Mouse (Mus musculus): ENCODE measurements at regions not wholly inside any gene's neighbourhood (a gene's known extent, or its start where the extent isn't known, plus 50 kb on each side); places are given as distances from the start of the nearest gene placed in this dataset.

DNA sequence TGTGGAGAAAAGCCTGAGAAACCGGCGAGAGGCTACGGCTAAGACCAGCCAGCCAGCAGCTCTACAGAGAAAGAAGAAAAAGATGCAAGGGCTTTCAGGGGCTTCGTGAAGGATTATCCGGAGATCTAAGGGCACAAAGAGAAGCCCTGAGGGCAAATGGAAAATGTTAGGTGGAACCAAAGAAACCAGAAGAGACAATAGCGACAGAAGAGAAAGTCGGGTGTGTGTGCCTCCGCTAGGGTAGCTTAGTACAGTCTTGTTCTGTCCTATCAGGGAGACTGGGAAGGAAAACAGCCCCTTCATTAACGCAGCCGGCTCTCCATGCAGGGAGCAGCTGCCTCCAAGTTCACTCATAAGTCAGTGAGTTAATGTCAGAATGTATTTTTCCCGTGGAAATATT is 255.1 kb downstream of the Epha4 start:
- 91% methylated on average over 11 of the region's 11 CpGs for WGBS
- no peak for TF ChIP-seq POLR2A (IDR thresholded peaks at IDR 0.05; ENCODE audit: low read depth, low read length)
- TF ChIP-seq CTCF (IDR thresholded peaks at IDR 0.05; ENCODE audit: extremely low read depth, insufficient read depth, insufficient read length, insufficient replicate concordance): no peak
- Histone ChIP-seq H3K4me1 (ENCODE audit: control insufficient read depth, insufficient read depth, insufficient read length) (no peaks in the 10 kb centered on the region), H3K27ac (ENCODE audit: insufficient read depth, low read length) (no peak overlapping the region), H3K4me3 (ENCODE audit: extremely low read depth, insufficient read depth, insufficient read length) (no peak overlapping the region), H3K27me3 (ENCODE audit: control insufficient read depth, insufficient read depth, low read length) (no peaks in the 10 kb centered on the region), H3K36me3 (ENCODE audit: control insufficient read depth, insufficient read depth, low read length) (no peaks in the 10 kb centered on the region)
- no peak for DNase-seq (ENCODE audit: low read depth in 1 of 2, low spot score in 2 of 2)

DNA sequence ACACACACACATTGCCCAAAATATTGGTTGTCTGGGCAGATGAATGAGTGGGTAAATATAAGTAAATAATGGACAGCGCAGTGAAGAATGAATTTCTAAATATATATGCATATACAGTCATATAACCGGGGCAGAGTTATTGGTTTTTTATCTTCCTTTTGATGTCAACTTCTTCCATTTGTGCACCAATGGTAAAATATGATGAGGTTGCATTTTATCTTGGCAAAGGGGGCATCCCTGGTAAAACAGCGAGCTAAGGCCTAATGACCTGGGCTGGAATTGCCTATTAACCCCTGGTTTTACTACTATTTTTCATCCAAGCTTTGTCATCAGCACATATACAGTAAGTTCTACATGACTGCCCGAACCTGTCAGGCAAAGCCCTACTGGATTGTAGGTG is 253.2 kb downstream of the Epha4 start:
- H3K4me3 ChIP-seq (ENCODE audit: extremely low read depth, insufficient read depth, insufficient read length): no peak overlapping the region
- no peak for TF ChIP-seq CTCF (IDR thresholded peaks at IDR 0.05; ENCODE audit: extremely low read depth, insufficient read depth, insufficient read length, insufficient replicate concordance)
- no peak for TF ChIP-seq POLR2A (IDR thresholded peaks at IDR 0.05; ENCODE audit: low read depth, low read length)
- DNase-seq (ENCODE audit: low read depth in 1 of 2, low spot score in 2 of 2): no peak
- H3K36me3 ChIP-seq (ENCODE audit: control insufficient read depth, insufficient read depth, low read length): no peaks in the 10 kb centered on the region
- no peak overlapping the region for H3K27ac ChIP-seq (ENCODE audit: insufficient read depth, low read length)
- H3K27me3 ChIP-seq (ENCODE audit: control insufficient read depth, insufficient read depth, low read length): no peaks in the 10 kb centered on the region
- H3K4me1 ChIP-seq (ENCODE audit: control insufficient read depth, insufficient read depth, insufficient read length): no peaks in the 10 kb centered on the region
- WGBS: 90% methylated on average over 4 of the region's 4 CpGs

DNA sequence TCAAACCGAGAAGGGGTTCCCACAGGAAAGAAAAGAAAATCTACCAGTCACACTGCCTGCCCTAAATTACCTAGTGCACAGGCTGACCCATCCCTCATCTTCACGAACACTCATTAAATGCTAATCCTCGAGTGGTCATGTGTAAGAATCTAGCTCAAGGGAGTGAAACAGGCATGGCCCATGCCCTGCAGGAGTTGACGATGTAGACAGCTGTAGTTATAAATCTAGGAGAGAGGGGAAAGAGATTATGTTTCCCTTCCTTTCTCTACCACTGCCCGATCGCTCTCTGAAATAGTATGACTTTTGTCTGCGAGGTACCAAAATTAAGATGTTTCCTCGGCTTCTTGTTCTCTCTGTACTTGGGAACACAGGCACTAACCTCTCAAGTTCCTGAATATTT is 249.2 kb downstream of the Epha4 start:
- WGBS: 88% methylated on average over 8 of the region's 8 CpGs
- Histone ChIP-seq H3K27me3 (ENCODE audit: control insufficient read depth, insufficient read depth, low read length) (no peaks in the 10 kb centered on the region), H3K4me1 (ENCODE audit: control insufficient read depth, insufficient read depth, insufficient read length) (no peaks in the 10 kb centered on the region), H3K4me3 (ENCODE audit: extremely low read depth, insufficient read depth, insufficient read length) (no peak overlapping the region), H3K36me3 (ENCODE audit: control insufficient read depth, insufficient read depth, low read length) (no peaks in the 10 kb centered on the region), H3K27ac (ENCODE audit: insufficient read depth, low read length) (no peak overlapping the region)
- TF ChIP-seq POLR2A (IDR thresholded peaks at IDR 0.05; ENCODE audit: low read depth, low read length) (no peak), CTCF (IDR thresholded peaks at IDR 0.05; ENCODE audit: extremely low read depth, insufficient read depth, insufficient read length, insufficient replicate concordance) (no peak)
- DNase-seq (ENCODE audit: low read depth in 1 of 2, low spot score in 2 of 2): no peak

DNA sequence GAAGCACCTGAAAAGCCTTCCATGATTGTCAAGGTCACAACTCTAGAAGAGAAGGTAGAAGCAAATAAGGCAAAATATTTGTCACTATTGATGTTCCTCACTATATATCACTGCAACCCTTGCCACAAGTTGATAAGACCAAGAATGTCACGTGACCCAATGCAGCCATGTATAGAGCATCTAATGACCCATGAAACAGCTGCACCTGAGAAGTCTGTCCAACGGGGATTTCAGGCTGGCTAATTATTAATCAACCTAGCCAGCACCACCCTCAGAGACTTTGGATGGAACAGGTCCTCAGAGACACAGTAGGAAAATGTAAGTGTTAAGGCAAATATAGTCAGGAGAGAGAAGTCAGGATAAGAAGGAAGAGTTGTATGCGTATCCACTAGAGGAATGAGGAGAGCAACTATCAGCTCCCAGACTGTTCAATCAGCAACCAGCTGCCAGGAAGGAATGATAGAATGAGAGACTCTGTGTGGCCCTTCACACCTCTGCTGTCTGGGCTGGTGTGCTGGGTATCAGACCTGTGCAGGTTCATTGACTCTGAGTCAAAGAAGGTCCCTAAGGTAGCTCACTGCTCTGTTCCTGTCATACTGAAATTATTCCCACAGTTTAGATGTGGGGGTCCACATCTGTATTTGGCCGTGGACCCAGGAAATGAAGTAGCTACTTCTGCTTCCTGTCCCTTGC is 247.4 kb downstream of the Epha4 start:
- Histone ChIP-seq H3K27me3 (ENCODE audit: control insufficient read depth, insufficient read depth, low read length) (no peaks in the 10 kb centered on the region), H3K4me1 (ENCODE audit: control insufficient read depth, insufficient read depth, insufficient read length) (no peaks in the 10 kb centered on the region), H3K36me3 (ENCODE audit: control insufficient read depth, insufficient read depth, low read length) (no peaks in the 10 kb centered on the region), H3K27ac (ENCODE audit: insufficient read depth, low read length) (no peak overlapping the region), H3K4me3 (ENCODE audit: extremely low read depth, insufficient read depth, insufficient read length) (no peak overlapping the region)
- TF ChIP-seq POLR2A (IDR thresholded peaks at IDR 0.05; ENCODE audit: low read depth, low read length) (no peak), CTCF (IDR thresholded peaks at IDR 0.05; ENCODE audit: extremely low read depth, insufficient read depth, insufficient read length, insufficient replicate concordance) (no peak)
- no peak for DNase-seq (ENCODE audit: low read depth in 1 of 2, low spot score in 2 of 2)
- 79% methylated on average over 4 of the region's 4 CpGs for WGBS

DNA sequence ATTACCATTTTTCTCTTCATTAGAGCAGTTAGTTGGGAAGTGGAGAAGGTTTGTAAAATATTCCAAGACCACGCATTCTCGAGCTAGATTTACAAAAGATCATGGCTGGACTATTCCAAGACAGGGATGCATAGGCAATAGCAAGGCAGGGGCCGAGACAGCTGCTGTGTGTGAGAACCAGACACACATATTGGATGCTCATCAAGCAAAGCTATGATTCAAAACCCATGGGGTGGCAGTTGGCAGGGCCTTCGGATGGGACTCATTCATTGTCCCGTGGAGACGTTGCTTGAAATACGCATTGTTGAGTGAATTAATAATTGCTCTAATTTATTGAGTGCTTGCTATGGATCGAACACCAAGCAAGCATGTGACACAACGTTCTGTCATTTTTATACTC is 239.6 kb downstream of the Epha4 start:
- TF ChIP-seq POLR2A (IDR thresholded peaks at IDR 0.05; ENCODE audit: low read depth, low read length) (no peak), CTCF (IDR thresholded peaks at IDR 0.05; ENCODE audit: extremely low read depth, insufficient read depth, insufficient read length, insufficient replicate concordance) (no peak)
- no peaks in the 10 kb centered on the region for H3K4me1 ChIP-seq (ENCODE audit: control insufficient read depth, insufficient read depth, insufficient read length)
- no peak for DNase-seq (ENCODE audit: low read depth in 1 of 2, low spot score in 2 of 2)
- H3K4me3 ChIP-seq (ENCODE audit: extremely low read depth, insufficient read depth, insufficient read length): no peak overlapping the region
- no peaks in the 10 kb centered on the region for H3K27me3 ChIP-seq (ENCODE audit: control insufficient read depth, insufficient read depth, low read length)
- H3K36me3 ChIP-seq (ENCODE audit: control insufficient read depth, insufficient read depth, low read length): no peaks in the 10 kb centered on the region
- H3K27ac ChIP-seq (ENCODE audit: insufficient read depth, low read length): no peak overlapping the region
- 91% methylated on average over 9 of the region's 9 CpGs for WGBS

DNA sequence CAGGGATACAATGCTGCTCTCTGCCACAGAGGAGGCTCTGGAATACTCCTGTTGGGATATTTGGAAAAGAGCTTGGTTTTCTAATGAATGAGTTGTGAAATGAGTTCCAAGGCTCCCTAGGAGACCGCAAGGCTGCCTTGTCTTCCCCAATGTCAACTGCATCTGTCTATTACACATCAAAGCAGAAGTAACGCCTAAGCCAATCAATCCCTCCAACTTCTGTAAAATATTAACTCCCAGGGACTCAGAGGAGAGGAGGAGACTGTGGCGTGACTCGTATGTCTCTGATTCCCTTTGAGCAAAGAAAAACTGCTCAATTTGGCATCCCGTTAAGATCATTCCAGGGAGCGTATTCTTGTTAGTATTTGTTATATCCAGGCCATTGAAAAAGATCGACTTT is 235.3 kb downstream of the Epha4 start:
- TF ChIP-seq POLR2A (IDR thresholded peaks at IDR 0.05; ENCODE audit: low read depth, low read length): no peak
- no peak for TF ChIP-seq CTCF (IDR thresholded peaks at IDR 0.05; ENCODE audit: extremely low read depth, insufficient read depth, insufficient read length, insufficient replicate concordance)
- Histone ChIP-seq H3K36me3 (ENCODE audit: control insufficient read depth, insufficient read depth, low read length) (no peaks in the 10 kb centered on the region), H3K27me3 (ENCODE audit: control insufficient read depth, insufficient read depth, low read length) (no peaks in the 10 kb centered on the region), H3K27ac (ENCODE audit: insufficient read depth, low read length) (no peak overlapping the region), H3K4me3 (ENCODE audit: extremely low read depth, insufficient read depth, insufficient read length) (no peak overlapping the region), H3K4me1 (ENCODE audit: control insufficient read depth, insufficient read depth, insufficient read length) (no peaks in the 10 kb centered on the region)
- 86% methylated on average over 7 of the region's 7 CpGs for WGBS
- DNase-seq (ENCODE audit: low read depth in 1 of 2, low spot score in 2 of 2): no peak

DNA sequence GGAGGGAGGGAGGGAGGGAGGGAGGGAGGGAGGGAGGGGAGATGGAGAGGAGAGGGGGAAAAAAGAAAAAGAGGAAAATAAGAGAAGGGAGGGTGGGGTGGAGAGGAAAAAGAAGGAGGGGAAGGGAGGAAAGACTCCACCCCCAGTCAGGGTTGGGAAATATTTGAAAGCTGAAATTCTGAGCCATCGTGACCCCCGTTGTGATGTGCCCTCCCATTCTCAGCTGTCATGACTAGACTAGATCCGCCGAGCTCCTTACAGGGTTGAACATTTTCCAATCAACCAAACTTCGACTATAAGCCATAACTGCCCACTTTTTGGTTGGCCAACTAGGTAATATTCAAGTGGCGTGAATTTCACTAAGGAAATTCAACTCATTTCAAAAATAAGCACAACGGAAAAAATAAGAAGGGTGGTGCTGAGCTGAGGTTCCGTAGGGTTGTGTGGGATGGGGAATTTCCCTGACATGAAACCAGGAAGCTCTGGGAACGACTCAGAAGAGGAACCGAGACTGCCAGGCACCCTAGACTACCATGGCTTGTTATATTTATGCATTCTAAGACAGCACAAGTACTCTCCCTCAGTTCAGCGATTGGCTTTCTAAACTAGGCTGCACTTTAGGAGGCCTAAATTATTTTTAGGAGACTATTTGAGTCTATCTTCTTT is 234.4 kb downstream of the Epha4 start:
- H3K36me3 ChIP-seq (ENCODE audit: control insufficient read depth, insufficient read depth, low read length): no peaks in the 10 kb centered on the region
- no peak overlapping the region for H3K27ac ChIP-seq (ENCODE audit: insufficient read depth, low read length)
- DNase-seq (ENCODE audit: low read depth in 1 of 2, low spot score in 2 of 2): no peak
- H3K27me3 ChIP-seq (ENCODE audit: control insufficient read depth, insufficient read depth, low read length): no peaks in the 10 kb centered on the region
- no peak overlapping the region for H3K4me3 ChIP-seq (ENCODE audit: extremely low read depth, insufficient read depth, insufficient read length)
- WGBS: 74% methylated on average over 11 of the region's 11 CpGs
- H3K4me1 ChIP-seq (ENCODE audit: control insufficient read depth, insufficient read depth, insufficient read length): no peaks in the 10 kb centered on the region
- TF ChIP-seq CTCF (IDR thresholded peaks at IDR 0.05; ENCODE audit: extremely low read depth, insufficient read depth, insufficient read length, insufficient replicate concordance): no peak
- no peak for TF ChIP-seq POLR2A (IDR thresholded peaks at IDR 0.05; ENCODE audit: low read depth, low read length)

All from spleen, adult 2 months (tissue).